Mouse (Mus musculus) heart, postnatal 14 days (tissue): ENCODE measurements around the gene Slc16a1. TPM values are rescaled to one million over a fixed set of nuclear protein-coding genes. Genes with fewer than 3 reads are reported as not detected.

Experiments used
- total RNA-seq, 2 experiments: library from RNA; stranded (reverse); gene quantifications; 2 replicates each; pipeline ENCODE4 v1.2.3; 2021

The Slc16a1 gene
- total RNA-seq, 2 experiments from 2014 or later: 153 to 157 TPM

Other genes with a start within 250 kb of the Slc16a1 start
- 10 to 100 TPM; 13.8 to 14.5 TPM for gene Lrig2, start 126.8 kb upstream of the Slc16a1 start, total RNA-seq
- gene Ppm1j, start 142.4 kb downstream of the Slc16a1 start, total RNA-seq: 10 to 100 TPM; 39.2 to 39.7 TPM
- gene Fam19a3, start 143.2 kb downstream of the Slc16a1 start, total RNA-seq: 1 to 10 TPM; 2.2 to 2.3 TPM
- 100 to 1,000 TPM; 139 to 166 TPM for gene Rhoc, start 149.7 kb downstream of the Slc16a1 start, total RNA-seq
- 1 to 10 TPM; 7.4 to 7.9 TPM for gene Mov10, start 179.9 kb downstream of the Slc16a1 start, total RNA-seq
- 10 to 100 TPM; 25.3 to 25.9 TPM for gene St7l, start 225.3 kb downstream of the Slc16a1 start, total RNA-seq
- gene Capza1, start 225.8 kb downstream of the Slc16a1 start, total RNA-seq: 10 to 100 TPM; 55.1 to 57.6 TPM